Mouse (Mus musculus): Measurements from ENCODE around the gene Gal3st1. TPM values are rescaled to one million over a fixed set of nuclear protein-coding genes. Genes with fewer than 3 reads are reported as not detected.
"Not testable (repeated sequence)": the region's sequence is repeated elsewhere in the genome, so short reads cannot be mapped to it uniquely, and the experiment has no call there.

Gene Gal3st1
- polyA plus RNA-seq, 1 experiment: 52.0 TPM

- Histone ChIP-seq H3K27me3 (ENCODE audit: control insufficient read depth, insufficient read depth, low read length) (no peaks in the 10 kb centered on the region), H3K4me3 (replicated peaks; ENCODE audit: insufficient read depth, low read depth, low read length) (no peak overlapping the region), H3K4me1 (ENCODE audit: control insufficient read depth, insufficient read depth, low read length) (no peaks in the 10 kb centered on the region), H3K27ac (ENCODE audit: insufficient read depth, low read length) (no peak overlapping the region)
- TF ChIP-seq POLR2A (IDR thresholded peaks at IDR 0.05; ENCODE audit: borderline replicate concordance, insufficient read depth, low read length) (no peak), CTCF (IDR thresholded peaks at IDR 0.05; ENCODE audit: borderline replicate concordance, insufficient read depth, low read depth, low read length) (no peak)
- 50% methylated on average over 5 of the region's 5 CpGs for WGBS
- DNase-seq: no peak
These were observed 21.9 kb downstream of the Gal3st1 start for GRCm38 (mm10) chr11:4005220-4005805.

GRCm38 (mm10) chr11:4006462-4006861, 23.0 kb downstream of the Gal3st1 start:
- Histone ChIP-seq H3K27me3 (ENCODE audit: control insufficient read depth, insufficient read depth, low read length) (no peaks in the 10 kb centered on the region), H3K27ac (ENCODE audit: insufficient read depth, low read length) (no peak overlapping the region), H3K4me3 (replicated peaks; ENCODE audit: insufficient read depth, low read depth, low read length) (no peak overlapping the region), H3K4me1 (ENCODE audit: control insufficient read depth, insufficient read depth, low read length) (no peaks in the 10 kb centered on the region)
- no peak for TF ChIP-seq CTCF (IDR thresholded peaks at IDR 0.05; ENCODE audit: borderline replicate concordance, insufficient read depth, low read depth, low read length)
- no peak for TF ChIP-seq POLR2A (IDR thresholded peaks at IDR 0.05; ENCODE audit: borderline replicate concordance, insufficient read depth, low read length)
- 82% methylated on average over 3 of the region's 3 CpGs for WGBS
- no peak for DNase-seq

GRCm38 (mm10) chr11:4012616-4013015, 29.2 kb downstream of the Gal3st1 start:
- Histone ChIP-seq H3K4me3 (replicated peaks; ENCODE audit: insufficient read depth, low read depth, low read length) (no peak overlapping the region), H3K4me1 (ENCODE audit: control insufficient read depth, insufficient read depth, low read length) (no peaks in the 10 kb centered on the region), H3K27me3 (ENCODE audit: control insufficient read depth, insufficient read depth, low read length) (no peaks in the 10 kb centered on the region; the same call in 1 of the 2 replicates), H3K27ac (ENCODE audit: insufficient read depth, low read length) (no peak overlapping the region)
- DNase-seq: no peak
- whole genome bisulfite sequencing: 52% methylated on average over 1 of the region's 1 CpGs
- no peak for TF ChIP-seq CTCF (IDR thresholded peaks at IDR 0.05; ENCODE audit: borderline replicate concordance, insufficient read depth, low read depth, low read length)
- TF ChIP-seq POLR2A (IDR thresholded peaks at IDR 0.05; ENCODE audit: borderline replicate concordance, insufficient read depth, low read length): no peak

- not testable (repeated sequence) for DNase-seq; H3K27ac ChIP-seq (ENCODE audit: insufficient read depth, low read length); H3K4me1 ChIP-seq (ENCODE audit: control insufficient read depth, insufficient read depth, low read length); H3K4me3 ChIP-seq (replicated peaks; ENCODE audit: insufficient read depth, low read depth, low read length); H3K27me3 ChIP-seq (ENCODE audit: control insufficient read depth, insufficient read depth, low read length)
- WGBS: 87% methylated on average over 14 of the region's 14 CpGs
These were observed 32.4 kb downstream of the Gal3st1 start for GRCm38 (mm10) chr11:4015796-4016195.

- H3K27ac ChIP-seq (ENCODE audit: insufficient read depth, low read length); H3K4me3 ChIP-seq (replicated peaks; ENCODE audit: insufficient read depth, low read depth, low read length); DNase-seq; H3K27me3 ChIP-seq (ENCODE audit: control insufficient read depth, insufficient read depth, low read length); H3K4me1 ChIP-seq (ENCODE audit: control insufficient read depth, insufficient read depth, low read length): not testable (repeated sequence)
- 89% methylated on average over 13 of the region's 13 CpGs for WGBS
These were observed 38.7 kb downstream of the Gal3st1 start for GRCm38 (mm10) chr11:4022111-4022510.

GRCm38 (mm10) chr11:4023321-4023720, 39.9 kb downstream of the Gal3st1 start:
- no peak for TF ChIP-seq CTCF (IDR thresholded peaks at IDR 0.05; ENCODE audit: borderline replicate concordance, insufficient read depth, low read depth, low read length)
- no peak for TF ChIP-seq POLR2A (IDR thresholded peaks at IDR 0.05; ENCODE audit: borderline replicate concordance, insufficient read depth, low read length)
- H3K4me3 ChIP-seq (replicated peaks; ENCODE audit: insufficient read depth, low read depth, low read length): no peak overlapping the region
- no peaks in the 10 kb centered on the region for H3K27me3 ChIP-seq (ENCODE audit: control insufficient read depth, insufficient read depth, low read length)
- no peak overlapping the region for H3K27ac ChIP-seq (ENCODE audit: insufficient read depth, low read length)
- WGBS: 72% methylated on average over 2 of the region's 2 CpGs
- DNase-seq: no peak
- no peaks in the 10 kb centered on the region for H3K4me1 ChIP-seq (ENCODE audit: control insufficient read depth, insufficient read depth, low read length)

GRCm38 (mm10) chr11:4027066-4027465, 43.6 kb downstream of the Gal3st1 start:
- Histone ChIP-seq H3K4me3 (replicated peaks; ENCODE audit: insufficient read depth, low read depth, low read length) (no peak overlapping the region), H3K27ac (ENCODE audit: insufficient read depth, low read length) (no peak overlapping the region), H3K27me3 (ENCODE audit: control insufficient read depth, insufficient read depth, low read length) (no peaks in the 10 kb centered on the region), H3K4me1 (ENCODE audit: control insufficient read depth, insufficient read depth, low read length) (no peaks in the 10 kb centered on the region)
- DNase-seq: no peak
- WGBS: 76% methylated on average over 8 of the region's 8 CpGs
- TF ChIP-seq CTCF (IDR thresholded peaks at IDR 0.05; ENCODE audit: borderline replicate concordance, insufficient read depth, low read depth, low read length) (no peak), POLR2A (IDR thresholded peaks at IDR 0.05; ENCODE audit: borderline replicate concordance, insufficient read depth, low read length) (no peak)

- Histone ChIP-seq H3K4me1 (ENCODE audit: control insufficient read depth, insufficient read depth, low read length) (no peaks in the 10 kb centered on the region), H3K27ac (ENCODE audit: insufficient read depth, low read length) (no peak overlapping the region), H3K4me3 (replicated peaks; ENCODE audit: insufficient read depth, low read depth, low read length) (no peak overlapping the region), H3K27me3 (ENCODE audit: control insufficient read depth, insufficient read depth, low read length) (no peaks in the 10 kb centered on the region)
- 73% methylated on average over 9 of the region's 9 CpGs for WGBS
- DNase-seq: no peak
- TF ChIP-seq POLR2A (IDR thresholded peaks at IDR 0.05; ENCODE audit: borderline replicate concordance, insufficient read depth, low read length) (no peak), CTCF (IDR thresholded peaks at IDR 0.05; ENCODE audit: borderline replicate concordance, insufficient read depth, low read depth, low read length) (no peak)
These were observed 44.3 kb downstream of the Gal3st1 start for GRCm38 (mm10) chr11:4027561-4028334.

All from cerebellum, adult 2 months (tissue).